Mouse (Mus musculus) right cerebral cortex, postnatal 10 days (tissue): Measurements from ENCODE around the gene 6430571L13Rik.

Experiments
- DNase-seq, 2 experiments: peaks; one replicate each; pipeline ENCODE4 v3.0.0; 2021; ENCODE audit warnings: low spot score in 2 of 2

The 6430571L13Rik gene

DNA sequence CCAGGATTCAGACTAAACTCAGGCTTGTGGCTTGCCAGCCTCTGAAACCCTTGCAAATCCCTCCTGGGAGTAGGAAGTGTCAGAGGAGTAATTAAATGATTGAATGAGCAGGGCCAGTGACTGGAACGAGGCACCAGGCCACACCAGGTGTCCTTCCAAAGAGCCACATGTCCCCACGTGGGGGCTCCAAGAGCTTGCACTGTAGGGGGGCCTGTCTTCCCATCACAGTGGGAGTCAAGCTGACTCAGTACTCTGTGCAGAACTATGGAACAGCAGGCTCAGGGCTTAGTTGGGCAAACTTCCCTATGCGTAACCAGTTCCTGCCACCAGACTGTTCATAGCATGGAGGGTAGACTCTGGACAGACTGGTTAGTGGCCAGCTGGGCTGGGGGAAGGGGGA is 44.0 kb downstream of the 6430571L13Rik start:
- no peak for DNase-seq

DNA sequence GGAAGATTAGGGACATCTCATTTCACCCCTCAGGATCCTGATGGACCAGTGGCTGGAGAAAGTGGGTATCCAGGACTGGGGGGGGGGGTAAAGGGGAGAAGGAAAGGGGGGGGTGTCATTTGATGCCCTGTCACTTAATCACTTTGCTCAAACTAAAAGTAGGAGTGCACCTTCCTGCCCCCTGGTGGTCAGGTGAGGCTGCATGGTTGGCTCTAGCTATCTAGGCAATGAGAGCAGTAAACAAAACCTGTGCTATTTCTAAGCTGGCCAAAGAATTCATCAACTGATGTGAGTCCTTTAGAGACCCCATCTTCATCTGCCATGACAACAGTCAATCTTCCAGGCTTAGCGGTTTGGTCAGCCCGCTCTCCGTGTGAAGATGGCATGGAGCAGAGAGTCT is 46.3 kb downstream of the 6430571L13Rik start:
- no peak for DNase-seq

DNA sequence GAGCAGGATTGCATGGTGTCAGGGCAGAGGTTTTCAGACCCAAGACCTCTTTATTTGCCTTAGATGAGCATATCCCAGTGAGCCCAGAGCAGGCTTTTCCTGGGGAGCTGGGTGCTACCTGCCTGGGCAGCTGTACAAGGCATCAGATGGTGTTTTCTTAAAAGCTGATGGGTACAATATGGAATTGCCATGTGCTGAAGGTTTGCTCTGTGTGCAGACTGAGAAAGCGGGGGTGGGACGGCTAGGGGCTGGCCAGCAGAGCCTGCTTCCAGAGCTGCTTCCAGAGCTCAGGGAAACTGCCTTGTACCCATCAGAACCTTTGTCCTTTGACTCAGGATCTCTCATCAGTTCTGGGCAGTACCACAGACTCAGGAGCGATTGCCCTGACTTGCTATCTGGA is 47.3 kb downstream of the 6430571L13Rik start:
- DNase-seq = peak; percentile 62 to 64

- DNase-seq = no peak
Observed at GRCm38 (mm10) chr9:107388263-107388662, 47.9 kb downstream of the 6430571L13Rik start.

GRCm38 (mm10) chr9:107396397-107396796 is 56.0 kb downstream of the 6430571L13Rik start:
- no peak for DNase-seq

GRCm38 (mm10) chr9:107398968-107399367 is 58.6 kb downstream of the 6430571L13Rik start:
- no peak for DNase-seq

GRCm38 (mm10) chr9:107399491-107399971 is 59.1 kb downstream of the 6430571L13Rik start, which contains the start of gene Cacna2d2:
TSS of gene Cacna2d2 (plus strand) at chr9:107399612.
- peak; percentile 43 to 65 for DNase-seq

- no peak for DNase-seq
Observed at GRCm38 (mm10) chr9:107400060-107400511, 59.7 kb downstream of the 6430571L13Rik start.

DNA sequence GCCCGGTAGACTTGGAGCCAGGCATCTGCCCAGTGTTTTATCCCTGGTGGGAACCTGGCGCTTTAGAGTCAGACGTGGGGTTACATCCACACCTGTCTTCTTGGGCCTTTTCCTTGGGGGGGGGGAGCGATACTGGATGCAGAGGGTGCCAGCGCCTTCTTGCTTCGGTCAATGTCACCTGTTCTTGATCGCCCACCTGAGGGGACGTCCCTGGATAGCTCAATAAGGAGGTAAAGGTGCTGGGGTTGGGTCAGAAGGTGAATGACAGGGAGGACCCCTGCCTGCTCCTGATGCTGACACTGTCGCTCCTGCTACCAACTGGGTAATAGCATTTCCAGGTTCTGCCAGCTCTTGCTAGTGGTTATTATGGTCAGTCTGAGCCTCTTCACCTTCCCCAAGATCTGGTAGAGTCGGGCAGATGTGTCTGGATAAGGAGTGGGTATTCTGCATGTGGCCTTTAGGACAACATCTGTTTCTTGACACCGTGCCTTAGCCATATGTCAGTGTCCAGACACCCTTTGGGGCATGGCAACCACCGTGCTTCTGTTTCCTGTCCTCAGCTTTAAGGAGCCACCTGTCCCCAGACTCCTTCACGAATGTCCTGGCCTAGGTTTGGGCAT is 60.4 kb downstream of the 6430571L13Rik start:
- DNase-seq = no peak
